Mouse (Mus musculus) limb, embryonic 13.5 days (tissue): ENCODE results near the gene Tmigd3. TPM values are rescaled to one million over a fixed set of nuclear protein-coding genes. Genes with fewer than 3 reads are reported as not detected.

Experiments
- ATAC-seq: fragments of 200-750 bp; cut with Nextera tagmentation; 2 replicates; pipeline ENCODE4 v1.8.0; 2017; ENCODE audit warnings: low read depth, moderate number of reproducible peaks, moderate TSS enrichment; ENCODE audit not compliant: low FRiP score
- H3K27ac ChIP-seq: fragments of 300-500 bp; sonication (generic); 2 replicates; pipeline ENCODE4 v1.5.1; 2015; ENCODE audit warnings: inconsistent platforms, mild to moderate bottlenecking, moderate library complexity
- H3K27me3 ChIP-seq: fragments of 300-500 bp; sonication (generic); 2 replicates; pipeline ENCODE4 v1.6.1; 2015; ENCODE audit warnings: mild to moderate bottlenecking, inconsistent platforms
- H3K36me3 ChIP-seq: fragments of 300-500 bp; sonication (generic); 2 replicates; pipeline ENCODE4 v1.6.1; 2015; ENCODE audit warnings: inconsistent platforms, mild to moderate bottlenecking, moderate library complexity
- H3K4me1 ChIP-seq: fragments of 300-500 bp; sonication (generic); 2 replicates; pipeline ENCODE4 v1.6.1; 2015; ENCODE audit warnings: inconsistent platforms
- H3K4me2 ChIP-seq: fragments of 300-500 bp; sonication (generic); replicated peaks from 2 replicates; pipeline ENCODE4 v1.6.1; 2015; ENCODE audit warnings: inconsistent platforms, mild to moderate bottlenecking, moderate library complexity
- H3K4me3 ChIP-seq: fragments of 300-500 bp; sonication (generic); 2 replicates; pipeline ENCODE4 v1.5.1; 2015; ENCODE audit warnings: moderate library complexity, mild to moderate bottlenecking, inconsistent platforms
- H3K9ac ChIP-seq: fragments of 300-500 bp; sonication (generic); 2 replicates; pipeline ENCODE4 v1.6.1; 2015; ENCODE audit warnings: mild to moderate bottlenecking, inconsistent platforms
- H3K9me3 ChIP-seq: fragments of 300-500 bp; sonication (generic); 2 replicates; pipeline ENCODE4 v1.6.1; 2016; ENCODE audit warnings: inconsistent platforms
- WGBS: fragments of 180-500 bp; shearing (Covaris S2); methylation state at CpG from one replicate; pipeline ENCODE4 v1.1.7; 2015; 5-methylcytosine and 5-hydroxymethylcytosine counted together
- polyA plus RNA-seq: library from polyadenylated mRNA; unstranded; fragments of >200 nt; fragmentation: Nextera tagmentation; extraction: Ambion mirVana; gene quantifications from 2 replicates; pipeline ENCODE4 v1.2.1, GENCODE M21; 2015

The Tmigd3 gene
- polyA plus RNA-seq, 1 experiment from 2014 or later, result not detected

DNA sequence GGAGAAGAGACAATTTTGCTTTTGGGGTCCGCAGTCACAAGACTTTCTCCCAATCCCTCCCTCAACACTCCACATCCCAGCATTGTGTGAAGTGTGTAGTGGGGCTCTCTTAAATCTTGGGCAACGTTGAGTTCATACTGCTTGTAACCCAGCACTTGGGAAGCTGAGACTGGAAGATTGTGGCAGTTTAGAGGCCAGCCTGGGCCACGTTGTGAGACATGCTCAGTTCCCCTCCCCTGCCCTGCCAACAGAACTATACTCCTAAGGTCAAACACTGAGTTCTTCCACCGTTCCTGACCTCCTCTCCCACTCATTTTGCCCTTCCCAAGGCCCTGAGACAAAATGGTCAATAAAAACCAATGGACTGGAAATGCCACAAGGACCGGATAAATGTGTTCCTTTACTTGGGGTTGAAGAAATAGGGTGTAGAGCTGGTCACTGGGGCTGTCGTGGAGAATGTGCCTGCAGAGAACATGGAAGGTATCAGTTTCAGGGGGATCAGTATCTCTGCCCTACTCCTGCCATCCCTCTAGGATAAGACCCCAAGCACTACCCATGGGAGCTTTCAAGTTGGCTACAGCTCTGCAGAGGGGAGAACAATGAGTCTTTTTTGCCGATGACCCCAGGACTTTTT lies 57.0 kb downstream of the Tmigd3 start:
- H3K27ac ChIP-seq, result no peak overlapping the region
- H3K9me3 ChIP-seq, result no peaks in the 10 kb centered on the region
- H3K36me3 ChIP-seq, result no peaks in the 10 kb centered on the region
- H3K9ac ChIP-seq, result no peak overlapping the region
- no peaks in the 10 kb centered on the region for H3K27me3 ChIP-seq
- no peak for ATAC-seq
- WGBS, result 78% methylated on average over 7 of the region's 7 CpGs
- H3K4me1 ChIP-seq, result no peaks in the 10 kb centered on the region
- H3K4me2 ChIP-seq, result no peak overlapping the region
- H3K4me3 ChIP-seq, result no peak overlapping the region

DNA sequence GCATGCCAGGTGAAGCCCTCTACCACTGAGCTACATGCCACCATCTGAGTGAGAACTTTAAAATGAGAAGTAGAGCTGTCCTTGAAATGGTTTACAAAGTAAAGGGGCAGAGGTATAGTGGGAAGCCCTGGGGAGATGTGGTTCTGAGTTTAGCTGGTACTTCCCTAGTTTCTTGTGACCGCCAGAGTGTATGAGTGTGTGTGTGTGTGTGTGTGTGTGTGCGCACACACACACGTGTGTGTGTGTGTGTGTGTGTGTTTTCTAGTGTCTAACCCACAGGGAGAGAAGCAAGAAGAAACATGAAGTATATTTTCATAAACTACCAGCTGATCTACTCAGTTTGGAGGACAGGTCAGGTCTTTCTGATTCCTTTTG lies 57.5 kb downstream of the Tmigd3 start:
- WGBS, result 89% methylated on average over 3 of the region's 3 CpGs
- H3K9ac ChIP-seq, result no peak overlapping the region
- ATAC-seq, result no peak
- H3K9me3 ChIP-seq, result no peaks in the 10 kb centered on the region
- no peaks in the 10 kb centered on the region for H3K4me1 ChIP-seq
- no peak overlapping the region for H3K4me2 ChIP-seq
- no peak overlapping the region for H3K27ac ChIP-seq
- no peaks in the 10 kb centered on the region for H3K36me3 ChIP-seq
- H3K4me3 ChIP-seq, result no peak overlapping the region
- no peaks in the 10 kb centered on the region for H3K27me3 ChIP-seq

DNA sequence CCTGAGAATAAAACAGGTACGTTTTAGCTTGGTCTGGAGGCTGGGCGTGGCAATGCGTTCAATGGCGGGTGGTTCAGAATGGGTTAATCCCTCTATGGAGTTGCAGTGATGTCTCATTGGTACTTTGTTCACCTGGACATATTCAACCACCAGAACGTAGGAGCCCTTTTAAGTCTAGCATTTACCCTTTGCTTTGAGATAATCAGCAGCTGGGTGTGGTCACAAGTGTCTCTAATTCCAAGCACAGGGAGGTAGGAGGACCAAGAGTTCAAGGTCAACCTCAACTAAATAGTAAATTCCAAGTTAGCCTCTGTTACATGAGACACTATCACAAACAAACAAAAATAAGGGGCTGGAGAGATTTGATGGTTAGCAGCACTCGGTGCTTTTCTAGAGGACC lies 58.1 kb downstream of the Tmigd3 start:
- no peak overlapping the region for H3K4me2 ChIP-seq
- H3K27ac ChIP-seq, result no peak overlapping the region
- no peaks in the 10 kb centered on the region for H3K27me3 ChIP-seq
- no peak for ATAC-seq
- H3K9ac ChIP-seq, result no peak overlapping the region
- no peaks in the 10 kb centered on the region for H3K9me3 ChIP-seq
- WGBS, result 86% methylated on average over 6 of the region's 6 CpGs
- H3K36me3 ChIP-seq, result no peaks in the 10 kb centered on the region
- H3K4me1 ChIP-seq, result no peaks in the 10 kb centered on the region
- no peak overlapping the region for H3K4me3 ChIP-seq

DNA sequence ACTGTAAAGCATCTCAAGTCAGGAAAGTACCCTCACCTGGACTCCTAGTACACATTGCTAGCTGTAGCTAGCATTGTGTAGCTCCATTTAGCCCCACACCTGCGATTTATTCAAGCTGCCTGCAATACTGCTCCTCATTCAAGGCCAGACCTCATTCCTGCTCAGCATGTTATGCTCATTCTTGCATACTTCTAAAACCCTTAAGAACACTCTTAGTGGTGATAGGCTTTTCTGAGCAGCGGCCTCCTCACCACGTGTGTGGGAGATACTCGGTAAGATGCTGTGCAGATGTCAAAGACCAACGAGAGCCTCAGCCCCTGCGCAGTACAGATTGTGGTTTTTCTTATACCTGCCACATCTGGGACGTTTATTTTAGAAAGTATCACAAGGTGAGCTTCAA lies 59.1 kb downstream of the Tmigd3 start:
- no peaks in the 10 kb centered on the region for H3K27me3 ChIP-seq
- H3K27ac ChIP-seq, result no peak overlapping the region
- no peaks in the 10 kb centered on the region; the same call in 1 of the 2 replicates for H3K36me3 ChIP-seq
- H3K9ac ChIP-seq, result no peak overlapping the region
- no peak overlapping the region for H3K4me2 ChIP-seq
- H3K9me3 ChIP-seq, result no peaks in the 10 kb centered on the region
- no peaks in the 10 kb centered on the region for H3K4me1 ChIP-seq
- ATAC-seq, result no peak
- 83% methylated on average over 7 of the region's 7 CpGs for WGBS
- no peak overlapping the region for H3K4me3 ChIP-seq

DNA sequence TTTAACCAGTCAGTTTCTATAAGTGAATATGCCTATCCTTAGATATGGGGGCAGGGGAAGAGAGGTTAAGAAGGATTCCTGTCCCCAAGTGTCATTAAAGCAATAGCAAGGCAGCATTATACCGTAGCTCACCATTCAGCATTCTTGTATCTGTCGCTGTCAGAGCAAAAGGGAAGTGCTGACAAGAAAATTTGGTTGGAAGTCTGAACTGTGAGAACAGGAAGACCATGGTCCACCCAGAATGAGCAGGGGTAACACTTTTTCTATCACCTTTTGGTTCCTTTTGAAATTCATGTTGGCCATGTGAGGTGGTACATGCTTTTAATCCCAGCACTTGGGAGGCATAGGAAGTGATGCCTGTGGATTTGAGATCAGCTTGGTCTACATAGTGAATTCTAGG lies 60.4 kb downstream of the Tmigd3 start:
- Histone ChIP-seq H3K27me3 (no peaks in the 10 kb centered on the region), H3K27ac (no peak overlapping the region), H3K9ac (no peak overlapping the region), H3K4me2 (no peak overlapping the region), H3K4me1 (no peaks in the 10 kb centered on the region), H3K9me3 (no peaks in the 10 kb centered on the region), H3K4me3 (no peak overlapping the region), H3K36me3 (no peaks in the 10 kb centered on the region; the same call in 1 of the 2 replicates)
- no peak for ATAC-seq
- WGBS, result 91% methylated on average over 2 of the region's 2 CpGs

DNA sequence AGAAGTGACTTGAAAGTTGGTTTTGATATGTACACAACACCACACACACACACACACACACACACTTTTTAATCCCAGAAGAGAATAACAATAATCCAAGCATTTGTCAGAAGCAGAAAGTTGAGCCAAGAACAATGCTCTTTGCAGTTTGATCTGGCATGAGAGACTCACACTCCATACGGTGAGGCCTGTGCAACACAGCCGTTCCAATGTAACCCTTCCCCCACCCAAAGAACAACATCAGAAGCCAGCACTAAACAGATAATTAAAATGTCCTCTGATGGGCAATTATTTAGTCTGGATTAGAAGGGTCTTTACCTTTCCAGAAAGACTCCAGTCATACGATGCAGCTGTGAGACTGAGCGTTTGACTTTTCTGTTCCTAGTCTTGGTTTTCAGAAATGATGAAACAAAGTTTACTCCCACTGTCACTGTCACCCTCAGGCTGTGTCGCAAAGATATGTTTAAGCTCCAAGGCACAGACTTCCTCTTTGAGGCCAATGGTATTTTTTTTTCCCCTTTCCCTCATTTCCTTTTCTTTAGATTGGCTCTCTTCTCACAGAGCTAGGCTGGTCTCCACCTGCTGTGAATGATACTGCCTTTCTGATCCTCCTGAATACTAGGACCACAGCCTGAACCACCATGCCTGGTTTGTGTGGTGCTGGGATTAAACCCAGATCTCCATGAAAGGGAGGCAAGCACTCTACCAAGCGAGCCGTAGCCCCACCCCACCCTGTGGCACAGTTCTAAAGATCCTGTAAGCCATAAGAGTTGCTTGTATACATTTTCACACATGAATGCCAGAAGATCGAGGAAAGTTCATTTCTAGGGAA lies 61.8 kb downstream of the Tmigd3 start, which contains the start of gene I830077J02Rik:
I830077J02Rik (minus strand) TSS at position 425 of the 832 bp plus-strand sequence.
- Histone ChIP-seq H3K4me1 (no peaks in the 10 kb centered on the region), H3K36me3 (peaks cover 6% of the 10 kb centered on the region), H3K4me2 (no peak within 1 kb of the TSS), H3K9me3 (no peaks in the 10 kb centered on the region), H3K9ac (no peak within 1 kb of the TSS), H3K4me3 (no peak within 1 kb of the TSS), H3K27ac (no peak within 1 kb of the TSS), H3K27me3 (no peaks in the 10 kb centered on the region)
- 79% methylated on average over 8 of the region's 8 CpGs for WGBS
- ATAC-seq, result no peak

DNA sequence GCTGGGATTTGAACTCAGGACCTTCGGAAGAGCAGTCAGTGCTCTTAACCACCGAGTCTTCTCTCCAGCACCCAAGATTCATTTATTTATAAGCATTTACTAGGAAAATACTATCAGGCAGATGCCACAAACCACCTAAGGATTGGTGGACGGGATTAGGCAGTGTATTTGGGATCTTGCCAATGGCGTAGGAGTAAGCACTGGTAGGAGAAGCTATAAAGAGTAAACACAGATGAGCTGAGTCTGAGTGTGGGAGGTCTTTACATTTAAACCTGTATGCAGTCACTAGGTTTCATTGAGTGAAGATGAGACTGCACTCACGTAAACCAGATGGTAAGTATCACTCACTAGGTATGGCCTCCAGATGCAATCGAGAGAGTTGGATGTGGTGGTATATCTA lies 63.2 kb downstream of the Tmigd3 start:
- ATAC-seq, result no peak
- Histone ChIP-seq H3K9ac (no peak overlapping the region), H3K4me1 (no peaks in the 10 kb centered on the region), H3K4me2 (no peak overlapping the region), H3K27me3 (no peaks in the 10 kb centered on the region), H3K27ac (no peak overlapping the region), H3K9me3 (no peaks in the 10 kb centered on the region), H3K4me3 (no peak overlapping the region), H3K36me3 (peaks cover 10% of the 10 kb centered on the region)
- WGBS, result 92% methylated on average over 6 of the region's 6 CpGs

DNA sequence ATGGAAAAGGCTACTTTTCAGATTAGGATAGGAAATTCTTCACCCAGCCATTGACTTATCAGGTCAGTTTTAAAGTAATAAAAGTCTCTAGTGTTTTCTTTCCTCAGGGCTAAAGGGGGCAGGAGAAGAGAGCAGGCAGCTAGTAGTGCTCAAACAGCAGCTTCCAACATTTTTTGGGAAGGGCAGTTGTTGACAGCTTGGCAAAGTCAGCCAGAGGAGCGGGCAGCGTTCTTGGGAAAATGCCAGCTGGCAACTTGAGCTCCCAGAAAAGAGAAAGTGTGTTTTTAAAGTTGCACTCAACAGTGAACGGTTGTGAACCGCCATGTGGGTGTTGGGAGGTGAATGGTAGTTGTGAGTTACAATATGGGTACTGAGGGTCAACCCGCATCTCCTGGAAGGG lies 64.3 kb downstream of the Tmigd3 start:
- Histone ChIP-seq H3K4me2 (no peak overlapping the region), H3K4me3 (no peak overlapping the region), H3K9me3 (no peaks in the 10 kb centered on the region), H3K27me3 (no peaks in the 10 kb centered on the region), H3K9ac (no peak overlapping the region), H3K36me3 (peaks cover 15% of the 10 kb centered on the region), H3K4me1 (no peaks in the 10 kb centered on the region), H3K27ac (no peak overlapping the region)
- 81% methylated on average over 5 of the region's 5 CpGs for WGBS
- no peak for ATAC-seq

DNA sequence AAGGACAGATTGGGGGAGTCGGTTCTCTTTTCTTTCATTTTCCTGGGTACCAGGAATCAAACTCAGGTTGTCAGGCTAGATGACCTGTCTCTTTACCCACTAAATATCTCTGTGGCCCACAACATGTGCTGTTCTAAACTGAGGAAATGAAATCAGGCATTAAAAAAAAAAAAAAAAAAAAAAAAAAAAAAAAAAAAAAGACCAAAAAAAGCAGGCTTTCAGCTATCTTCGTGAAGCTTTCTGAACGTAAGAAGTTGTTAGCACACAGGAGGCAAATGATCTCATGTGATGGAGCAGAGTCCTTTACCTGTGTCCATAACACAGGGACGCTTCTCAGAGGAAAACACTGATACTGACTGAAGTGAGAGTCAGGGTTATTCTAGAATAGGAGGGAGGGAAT lies 65.4 kb downstream of the Tmigd3 start:
- no peak for ATAC-seq
- WGBS, result 92% methylated on average over 4 of the region's 4 CpGs
- no peaks in the 10 kb centered on the region for H3K9me3 ChIP-seq
- no peak overlapping the region for H3K4me3 ChIP-seq
- no peak overlapping the region for H3K4me2 ChIP-seq
- H3K27ac ChIP-seq, result no peak overlapping the region
- H3K4me1 ChIP-seq, result no peaks in the 10 kb centered on the region
- no peak overlapping the region for H3K9ac ChIP-seq
- no peaks in the 10 kb centered on the region for H3K27me3 ChIP-seq
- peaks cover 25% of the 10 kb centered on the region for H3K36me3 ChIP-seq

DNA sequence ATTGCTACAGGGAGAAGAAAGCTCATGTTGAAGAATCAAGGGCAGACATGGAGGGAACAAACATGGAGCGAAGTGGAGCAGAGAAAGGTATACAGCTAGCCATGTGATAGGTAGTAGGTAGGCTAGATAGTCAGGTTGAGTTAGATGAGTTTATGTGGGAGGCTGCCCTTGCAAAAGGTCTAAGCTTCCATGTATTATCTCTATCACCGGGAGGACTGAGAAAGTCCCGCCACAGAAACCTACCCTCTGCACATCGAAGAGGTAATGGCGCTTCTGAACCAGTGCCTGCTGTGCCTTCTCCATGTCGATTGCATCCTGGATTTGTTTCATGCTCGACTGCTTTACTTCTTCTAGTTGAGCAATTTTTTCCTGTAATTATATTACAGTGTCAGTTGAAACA lies 80.6 kb downstream of the Tmigd3 start:
- peaks cover 69% of the 10 kb centered on the region for H3K36me3 ChIP-seq
- ATAC-seq, result no peak

DNA sequence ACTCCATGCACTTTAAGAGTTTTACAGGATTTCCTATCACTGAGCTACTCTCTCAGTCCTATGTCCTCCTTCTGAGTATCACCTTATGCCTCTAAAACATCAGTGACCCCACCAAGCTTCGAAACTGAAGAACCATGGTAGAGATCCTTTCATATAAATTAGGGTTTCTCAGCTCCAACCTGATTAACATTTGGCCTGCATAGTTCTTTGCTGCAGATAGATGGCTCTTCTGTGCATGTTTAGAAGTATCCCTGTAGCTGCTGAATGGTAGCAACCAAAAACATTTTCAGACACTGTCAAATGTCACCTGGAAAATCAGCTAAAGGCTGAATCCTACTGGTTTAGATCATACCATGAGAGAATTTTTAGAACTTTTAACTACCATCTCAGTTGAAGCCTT lies 86.5 kb downstream of the Tmigd3 start:
- 91% methylated on average over 1 of the region's 1 CpGs for WGBS
- ATAC-seq, result no peak

More for the DNA sequence above, 80.6 kb downstream of the Tmigd3 start:
- WGBS, result 97% methylated on average over 7 of the region's 7 CpGs
- no peak overlapping the region for H3K9ac ChIP-seq
- H3K9me3 ChIP-seq, result no peaks in the 10 kb centered on the region
- H3K27me3 ChIP-seq, result no peaks in the 10 kb centered on the region
- H3K4me1 ChIP-seq, result 0 out of 2 replicates have a peak, but pooled peaks cover 2% of the 10 kb centered on the region
- no peak overlapping the region for H3K4me2 ChIP-seq
- H3K27ac ChIP-seq, result no peak overlapping the region
- H3K4me3 ChIP-seq, result no peak overlapping the region

DNA sequence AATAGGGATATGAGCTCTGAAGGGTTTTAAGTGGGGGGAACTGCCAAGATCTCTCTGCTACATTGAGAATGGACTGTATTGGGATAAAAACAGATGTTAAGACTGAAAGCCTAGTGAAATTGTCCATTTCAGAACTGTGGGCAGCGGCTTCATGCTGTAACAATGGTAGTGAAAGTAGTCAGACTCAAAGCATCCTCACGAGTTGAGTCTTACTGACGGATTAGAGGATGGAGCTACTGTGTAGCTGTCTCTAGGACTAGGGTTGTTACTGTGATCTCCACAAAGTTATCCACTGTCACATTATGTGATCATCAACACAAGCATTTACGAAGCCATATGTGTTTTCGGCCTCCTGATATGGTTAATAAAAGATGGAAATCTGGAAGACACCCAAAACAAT lies 87.5 kb downstream of the Tmigd3 start:
- H3K4me2 ChIP-seq, result peak overlapping the region; percentile 87
- H3K27ac ChIP-seq, result no peak overlapping the region
- H3K9me3 ChIP-seq, result no peaks in the 10 kb centered on the region; the same call in 1 of the 2 replicates
- ATAC-seq, result no peak
- peak overlapping the region; percentile 95 for H3K4me3 ChIP-seq
- peak overlapping the region; percentile 96 for H3K9ac ChIP-seq
- 51% methylated on average over 5 of the region's 5 CpGs for WGBS
- no peaks in the 10 kb centered on the region for H3K27me3 ChIP-seq
- peaks cover 43% of the 10 kb centered on the region for H3K36me3 ChIP-seq
- H3K4me1 ChIP-seq, result peaks cover 32% of the 10 kb centered on the region

More for the DNA sequence above, 86.5 kb downstream of the Tmigd3 start:
- no peak overlapping the region for H3K27ac ChIP-seq
- peaks cover 43% of the 10 kb centered on the region for H3K36me3 ChIP-seq
- H3K27me3 ChIP-seq, result no peaks in the 10 kb centered on the region
- peaks cover 32% of the 10 kb centered on the region for H3K4me1 ChIP-seq
- no peaks in the 10 kb centered on the region; the same call in 1 of the 2 replicates for H3K9me3 ChIP-seq
- peak overlapping the region; percentile 87; the same call in 1 of the 2 replicates for H3K4me2 ChIP-seq
- peak overlapping the region; percentile 96; the same call in 1 of the 2 replicates for H3K9ac ChIP-seq
- H3K4me3 ChIP-seq, result no peak overlapping the region
